Mouse (Mus musculus): ENCODE measurements around the gene Camta1. TPM values are rescaled to one million over a fixed set of nuclear protein-coding genes. Genes with fewer than 3 reads are reported as not detected.

The Camta1 gene
- polyA plus RNA-seq, 1 experiment from 2014 or later: 61.9 TPM

GRCm38 (mm10) chr4:151528436-151528835 lies 333.2 kb downstream of the Camta1 start:
- TF ChIP-seq CTCF (IDR thresholded peaks at IDR 0.05; ENCODE audit: low read depth) (no peak), EP300 (optimal IDR thresholded peaks at IDR 0.05) (no peak)
- Histone ChIP-seq H3K27ac (replicated peaks) (no peak overlapping the region), H3K9ac (ENCODE audit: low read length) (no peak overlapping the region), H3K27me3 (ENCODE audit: control insufficient read depth, insufficient read depth, low read length) (no peaks in the 10 kb centered on the region), H3K36me3 (ENCODE audit: control insufficient read depth, insufficient read depth, low read length) (no peaks in the 10 kb centered on the region), H3K4me2 (replicated peaks; ENCODE audit: low read depth) (no peak overlapping the region), H3K4me1 (replicated peaks; ENCODE audit: control insufficient read depth, insufficient read depth) (no peaks in the 10 kb centered on the region), H3K4me3 (ENCODE audit: low read depth, low read length) (no peak overlapping the region), H3K9me3 (ENCODE audit: control insufficient read depth, low read length) (no peaks in the 10 kb centered on the region)
- ATAC-seq (ENCODE audit: low FRiP score, low TSS enrichment) (no peak), DNase-seq (ENCODE audit: low spot score) (no peak)
- WGBS: 88% methylated on average over 4 of the region's 4 CpGs

DNA sequence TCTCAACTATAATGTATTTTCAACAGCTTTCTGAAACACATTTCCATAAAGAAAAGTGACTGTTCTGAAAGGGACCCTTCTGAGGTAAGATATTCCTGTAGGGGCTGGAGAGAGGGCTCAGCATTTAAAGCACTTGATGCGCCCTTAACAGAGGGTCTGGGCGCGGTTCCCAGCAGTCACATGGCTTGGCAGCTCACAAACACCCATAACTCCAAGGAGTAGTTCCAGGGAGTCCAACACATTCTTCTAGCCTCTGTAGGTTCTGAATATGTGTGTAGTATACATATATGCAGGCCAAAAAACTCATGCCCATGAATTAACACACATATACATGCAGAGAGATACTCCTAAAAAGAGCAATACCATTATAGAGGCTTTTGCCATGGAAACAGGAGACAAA lies 333.9 kb downstream of the Camta1 start:
- Histone ChIP-seq H3K4me2 (replicated peaks; ENCODE audit: low read depth) (no peak overlapping the region), H3K4me3 (ENCODE audit: low read depth, low read length) (no peak overlapping the region), H3K4me1 (replicated peaks; ENCODE audit: control insufficient read depth, insufficient read depth) (no peaks in the 10 kb centered on the region), H3K27me3 (ENCODE audit: control insufficient read depth, insufficient read depth, low read length) (no peaks in the 10 kb centered on the region), H3K9me3 (ENCODE audit: control insufficient read depth, low read length) (no peaks in the 10 kb centered on the region), H3K36me3 (ENCODE audit: control insufficient read depth, insufficient read depth, low read length) (no peaks in the 10 kb centered on the region), H3K9ac (ENCODE audit: low read length) (no peak overlapping the region), H3K27ac (replicated peaks) (no peak overlapping the region)
- WGBS: 82% methylated on average over 3 of the region's 3 CpGs
- no peak for DNase-seq (ENCODE audit: low spot score)
- no peak for ATAC-seq (ENCODE audit: low FRiP score, low TSS enrichment)
- TF ChIP-seq CTCF (IDR thresholded peaks at IDR 0.05; ENCODE audit: low read depth) (no peak), EP300 (optimal IDR thresholded peaks at IDR 0.05) (no peak)

- H3K9ac ChIP-seq (ENCODE audit: low read length): no peak overlapping the region
- no peaks in the 10 kb centered on the region for H3K9me3 ChIP-seq (ENCODE audit: control insufficient read depth, low read length)
- ATAC-seq (ENCODE audit: low FRiP score, low TSS enrichment) (0 out of 2 replicates have a peak, but pooled peaks have one; percentile 11), DNase-seq (ENCODE audit: low spot score) (no peak)
- no peak overlapping the region for H3K27ac ChIP-seq (replicated peaks)
- no peak overlapping the region for H3K4me2 ChIP-seq (replicated peaks; ENCODE audit: low read depth)
- H3K4me3 ChIP-seq (ENCODE audit: low read depth, low read length): no peak overlapping the region
- 34% methylated on average over 8 of the region's 8 CpGs for WGBS
- no peak for TF ChIP-seq EP300 (optimal IDR thresholded peaks at IDR 0.05)
- no peak for TF ChIP-seq CTCF (IDR thresholded peaks at IDR 0.05; ENCODE audit: low read depth)
- H3K4me1 ChIP-seq (replicated peaks; ENCODE audit: control insufficient read depth, insufficient read depth): no peaks in the 10 kb centered on the region
- H3K27me3 ChIP-seq (ENCODE audit: control insufficient read depth, insufficient read depth, low read length): no peaks in the 10 kb centered on the region
- H3K36me3 ChIP-seq (ENCODE audit: control insufficient read depth, insufficient read depth, low read length): no peaks in the 10 kb centered on the region
Measured at GRCm38 (mm10) chr4:151520103-151520502, 341.6 kb downstream of the Camta1 start.

DNA sequence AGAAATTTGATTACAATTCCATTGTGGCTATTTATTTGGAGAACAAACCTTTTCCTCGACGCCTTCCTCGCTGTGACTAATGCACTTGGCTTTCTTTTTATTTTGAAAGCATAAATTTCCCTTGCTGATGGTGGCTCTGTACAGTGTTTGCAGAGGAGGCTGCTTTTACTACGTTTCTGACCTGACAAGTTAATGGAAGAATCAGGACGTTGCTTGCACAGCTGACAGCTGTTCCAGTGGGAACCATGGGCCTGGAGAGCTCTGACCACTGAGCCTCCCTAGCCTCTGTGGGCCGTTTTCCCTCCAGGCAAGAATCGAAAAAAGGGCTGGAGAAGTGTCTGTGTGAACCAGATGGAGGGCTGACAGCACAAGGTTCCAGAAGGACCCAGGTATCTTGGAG lies 342.7 kb downstream of the Camta1 start:
- Histone ChIP-seq H3K4me2 (replicated peaks; ENCODE audit: low read depth) (no peak overlapping the region), H3K27me3 (ENCODE audit: control insufficient read depth, insufficient read depth, low read length) (no peaks in the 10 kb centered on the region), H3K9me3 (ENCODE audit: control insufficient read depth, low read length) (no peaks in the 10 kb centered on the region), H3K9ac (ENCODE audit: low read length) (no peak overlapping the region), H3K36me3 (ENCODE audit: control insufficient read depth, insufficient read depth, low read length) (no peaks in the 10 kb centered on the region), H3K27ac (replicated peaks) (no peak overlapping the region), H3K4me3 (ENCODE audit: low read depth, low read length) (no peak overlapping the region), H3K4me1 (replicated peaks; ENCODE audit: control insufficient read depth, insufficient read depth) (no peaks in the 10 kb centered on the region)
- TF ChIP-seq CTCF (IDR thresholded peaks at IDR 0.05; ENCODE audit: low read depth) (no peak), EP300 (optimal IDR thresholded peaks at IDR 0.05) (no peak)
- 29% methylated on average over 7 of the region's 7 CpGs for WGBS
- ATAC-seq (ENCODE audit: low FRiP score, low TSS enrichment): no peak
- DNase-seq (ENCODE audit: low spot score): no peak

DNA sequence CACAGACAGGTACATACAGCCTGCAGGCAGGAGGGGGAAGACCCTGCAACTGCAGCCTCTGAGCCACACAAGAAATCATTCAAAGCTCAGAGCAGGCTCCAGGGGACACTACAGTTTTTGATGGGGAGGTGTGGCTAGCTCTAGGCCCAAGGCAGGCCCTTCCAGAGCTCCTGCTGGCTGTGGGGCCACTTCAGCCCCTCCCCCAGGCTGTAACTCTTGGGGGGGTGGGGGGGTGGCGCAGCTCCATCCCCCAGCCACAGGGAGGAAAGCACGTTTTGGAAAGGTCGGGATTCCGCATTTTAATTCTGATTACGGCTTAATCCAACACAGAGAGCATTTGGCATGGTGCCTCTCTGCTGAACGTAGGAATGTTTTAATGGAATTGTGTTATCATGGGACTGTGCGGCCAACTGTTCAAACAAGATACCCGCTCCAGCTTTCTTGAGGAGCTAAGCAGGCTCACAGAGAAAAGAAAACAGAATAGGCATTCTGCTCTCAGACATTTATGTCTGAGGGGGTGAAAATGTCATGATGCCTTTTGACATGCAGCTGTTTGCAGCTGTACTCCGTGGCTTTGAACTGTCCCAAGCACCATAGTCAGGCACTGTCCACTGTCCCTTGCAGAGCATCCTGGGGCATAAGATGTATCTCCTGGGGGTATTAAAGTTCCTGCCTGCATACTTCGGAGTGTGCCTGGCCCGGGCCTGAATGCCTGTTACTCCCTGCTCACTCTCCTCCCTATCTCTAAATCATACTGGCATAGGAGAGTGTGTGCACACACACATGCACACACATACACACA lies 344.5 kb downstream of the Camta1 start:
- DNase-seq (ENCODE audit: low spot score) (peak; percentile 54), ATAC-seq (ENCODE audit: low FRiP score, low TSS enrichment) (peak; percentile 36; the same call in 1 of the 2 replicates)
- TF ChIP-seq CTCF (IDR thresholded peaks at IDR 0.05; ENCODE audit: low read depth): no peak
- TF ChIP-seq EP300 (optimal IDR thresholded peaks at IDR 0.05): no peak
- Histone ChIP-seq H3K4me1 (replicated peaks; ENCODE audit: control insufficient read depth, insufficient read depth) (no peaks in the 10 kb centered on the region), H3K27me3 (ENCODE audit: control insufficient read depth, insufficient read depth, low read length) (no peaks in the 10 kb centered on the region), H3K36me3 (ENCODE audit: control insufficient read depth, insufficient read depth, low read length) (no peaks in the 10 kb centered on the region), H3K4me3 (ENCODE audit: low read depth, low read length) (no peak overlapping the region), H3K9me3 (ENCODE audit: control insufficient read depth, low read length) (no peaks in the 10 kb centered on the region), H3K9ac (ENCODE audit: low read length) (no peak overlapping the region), H3K27ac (replicated peaks) (no peak overlapping the region), H3K4me2 (replicated peaks; ENCODE audit: low read depth) (no peak overlapping the region)
- 13% methylated on average over 11 of the region's 11 CpGs for WGBS

DNA sequence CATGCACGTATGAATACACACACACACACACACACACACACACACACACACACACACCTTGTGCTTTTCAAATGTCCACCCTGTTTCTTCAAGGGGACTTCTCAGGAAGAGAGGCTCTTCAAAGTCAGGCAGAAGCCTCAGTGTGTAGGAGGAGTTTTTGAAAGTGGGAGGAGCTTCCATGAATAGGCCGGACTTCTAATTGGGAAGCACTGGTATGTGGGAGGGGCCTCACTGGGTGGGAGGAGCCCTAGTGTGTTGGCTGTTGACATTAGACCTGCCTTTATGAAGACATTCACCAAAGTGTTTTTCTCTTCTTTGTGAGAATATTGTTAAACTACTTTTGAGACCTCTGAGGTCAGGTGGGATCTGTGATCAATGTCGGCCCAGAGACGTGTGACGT lies 346.4 kb downstream of the Camta1 start:
- Histone ChIP-seq H3K4me3 (ENCODE audit: low read depth, low read length) (no peak overlapping the region), H3K9me3 (ENCODE audit: control insufficient read depth, low read length) (no peaks in the 10 kb centered on the region), H3K36me3 (ENCODE audit: control insufficient read depth, insufficient read depth, low read length) (no peaks in the 10 kb centered on the region), H3K4me2 (replicated peaks; ENCODE audit: low read depth) (no peak overlapping the region), H3K27ac (replicated peaks) (no peak overlapping the region), H3K27me3 (ENCODE audit: control insufficient read depth, insufficient read depth, low read length) (no peaks in the 10 kb centered on the region), H3K9ac (ENCODE audit: low read length) (no peak overlapping the region), H3K4me1 (replicated peaks; ENCODE audit: control insufficient read depth, insufficient read depth) (no peaks in the 10 kb centered on the region)
- ATAC-seq (ENCODE audit: low FRiP score, low TSS enrichment) (no peak), DNase-seq (ENCODE audit: low spot score) (no peak)
- no peak for TF ChIP-seq EP300 (optimal IDR thresholded peaks at IDR 0.05)
- TF ChIP-seq CTCF (IDR thresholded peaks at IDR 0.05; ENCODE audit: low read depth): no peak
- WGBS: 81% methylated on average over 5 of the region's 5 CpGs

Data from stomach, postnatal 0 days (tissue).